Mouse (Mus musculus) thymus, adult 2 months (tissue): ENCODE measurements around the gene Gdnf. TPM values are rescaled to one million over a fixed set of nuclear protein-coding genes. Genes with fewer than 3 reads are reported as not detected.

Experiments
- DNase-seq: peaks from one replicate; pipeline ENCODE4 v3.0.0; 2021
- H3K27ac ChIP-seq: fragments of 200-500 bp; 2 replicates; pipeline ENCODE4 v1.5.1; 2012; ENCODE audit warnings: low read length, control low read depth; ENCODE audit not compliant: control insufficient read depth, insufficient read depth
- H3K27me3 ChIP-seq: fragments of 200-500 bp; 2 replicates; pipeline ENCODE4 v1.6.1; 2012; ENCODE audit warnings: mild to moderate bottlenecking, low read length, moderate library complexity, mixed read lengths; ENCODE audit not compliant: control insufficient read depth, insufficient read depth
- H3K36me3 ChIP-seq: fragments of 200-500 bp; 2 replicates; pipeline ENCODE4 v1.6.1; 2012; ENCODE audit warnings: mild to moderate bottlenecking, low read length, moderate library complexity; ENCODE audit not compliant: control insufficient read depth, insufficient read depth
- H3K4me1 ChIP-seq: fragments of 200-500 bp; replicated peaks from 2 replicates; pipeline ENCODE4 v1.6.1; 2012; ENCODE audit warnings: low read length; ENCODE audit not compliant: control insufficient read depth, insufficient read depth
- H3K4me3 ChIP-seq: fragments of 200-500 bp; 2 replicates; pipeline ENCODE4 v1.5.1; 2012; ENCODE audit warnings: mild to moderate bottlenecking, low read length, control low read depth, moderate library complexity; ENCODE audit not compliant: control insufficient read depth, insufficient read depth
- CTCF ChIP-seq: fragments of 200-500 bp; IDR thresholded peaks from 2 replicates; pipeline ENCODE4 v1.5.1; 2012; ENCODE audit warnings: mild to moderate bottlenecking, control low read depth, low read length, moderate library complexity, borderline replicate concordance; ENCODE audit not compliant: control insufficient read depth, poor library complexity, insufficient read depth; ENCODE audit errors: extremely low read depth
- POLR2A ChIP-seq: fragments of 200-500 bp; IDR thresholded peaks from 2 replicates; pipeline ENCODE4 v1.6.1; 2012; ENCODE audit warnings: mild to moderate bottlenecking, low read length, control low read depth, moderate library complexity; ENCODE audit not compliant: control insufficient read depth, poor library complexity, insufficient read depth; ENCODE audit errors: extremely low read depth
- WGBS: fragments of 180-500 bp; shearing (Covaris S2); methylation state at CpG from one replicate; pipeline ENCODE4 v1.1.7; 2018; 5-methylcytosine and 5-hydroxymethylcytosine counted together
- polyA plus RNA-seq: library from polyadenylated mRNA; depleted of rRNA; stranded (reverse); fragments of >200 nt; gene quantifications from 2 replicates; pipeline ENCODE4 v1.2.3, GENCODE M21; 2012

The Gdnf gene
- polyA plus RNA-seq, 1 experiment: 0.35 TPM

GRCm38 (mm10) chr15:7823886-7824285 lies 13.2 kb downstream of the Gdnf start:
- H3K27me3 ChIP-seq: no peaks in the 10 kb centered on the region

GRCm38 (mm10) chr15:7825530-7825929 lies 14.9 kb downstream of the Gdnf start:
- no peaks in the 10 kb centered on the region for H3K27me3 ChIP-seq
- H3K4me3 ChIP-seq: no peak overlapping the region
- WGBS: 69% methylated on average over 6 of the region's 6 CpGs
- no peak for DNase-seq
- H3K4me1 ChIP-seq: no peaks in the 10 kb centered on the region
- TF ChIP-seq CTCF (no peak), POLR2A (no peak)
- no peaks in the 10 kb centered on the region for H3K36me3 ChIP-seq
- no peak overlapping the region for H3K27ac ChIP-seq

More at GRCm38 (mm10) chr15:7823886-7824285, 13.2 kb downstream of the Gdnf start:
- 82% methylated on average over 6 of the region's 6 CpGs for WGBS
- no peaks in the 10 kb centered on the region for H3K36me3 ChIP-seq
- H3K4me3 ChIP-seq: no peak overlapping the region
- H3K4me1 ChIP-seq: no peaks in the 10 kb centered on the region
- TF ChIP-seq POLR2A (no peak), CTCF (no peak)
- H3K27ac ChIP-seq: no peak overlapping the region
- DNase-seq: no peak

- H3K4me1 ChIP-seq: no peaks in the 10 kb centered on the region
- 30% methylated on average over 9 of the region's 9 CpGs for WGBS
- no peak overlapping the region for H3K27ac ChIP-seq
- no peaks in the 10 kb centered on the region for H3K36me3 ChIP-seq
- H3K4me3 ChIP-seq: no peak overlapping the region
- DNase-seq: no peak
- H3K27me3 ChIP-seq: no peaks in the 10 kb centered on the region
- TF ChIP-seq POLR2A (no peak), CTCF (no peak)
Observed at GRCm38 (mm10) chr15:7835404-7835803, 24.8 kb downstream of the Gdnf start.

GRCm38 (mm10) chr15:7838060-7838920 lies 27.6 kb downstream of the Gdnf start:
- Histone ChIP-seq H3K27ac (no peak overlapping the region), H3K4me3 (no peak overlapping the region), H3K36me3 (no peaks in the 10 kb centered on the region), H3K4me1 (no peaks in the 10 kb centered on the region), H3K27me3 (no peaks in the 10 kb centered on the region)
- no peak for TF ChIP-seq CTCF
- TF ChIP-seq POLR2A: no peak
- WGBS: 79% methylated on average over 8 of the region's 8 CpGs
- no peak for DNase-seq

GRCm38 (mm10) chr15:7838921-7839309 lies 28.3 kb downstream of the Gdnf start:
- Histone ChIP-seq H3K4me3 (no peak overlapping the region), H3K27ac (no peak overlapping the region), H3K27me3 (no peaks in the 10 kb centered on the region), H3K4me1 (no peaks in the 10 kb centered on the region), H3K36me3 (no peaks in the 10 kb centered on the region)
- DNase-seq: no peak
- TF ChIP-seq CTCF (no peak), POLR2A (no peak)
- WGBS: 86% methylated on average over 7 of the region's 7 CpGs

- no peak for TF ChIP-seq POLR2A
- TF ChIP-seq CTCF: no peak
- Histone ChIP-seq H3K4me3 (no peak overlapping the region), H3K27ac (no peak overlapping the region), H3K4me1 (no peaks in the 10 kb centered on the region), H3K27me3 (no peaks in the 10 kb centered on the region), H3K36me3 (no peaks in the 10 kb centered on the region)
- no peak for DNase-seq
- 97% methylated on average over 1 of the region's 1 CpGs for WGBS
Observed at GRCm38 (mm10) chr15:7841664-7842063, 31.0 kb downstream of the Gdnf start.

GRCm38 (mm10) chr15:7842398-7842797 lies 31.8 kb downstream of the Gdnf start:
- H3K4me1 ChIP-seq: no peaks in the 10 kb centered on the region
- no peak overlapping the region for H3K27ac ChIP-seq
- H3K4me3 ChIP-seq: no peak overlapping the region
- no peaks in the 10 kb centered on the region for H3K27me3 ChIP-seq
- TF ChIP-seq CTCF: no peak
- no peak for TF ChIP-seq POLR2A
- DNase-seq: no peak
- no peaks in the 10 kb centered on the region for H3K36me3 ChIP-seq
- WGBS: 91% methylated on average over 4 of the region's 4 CpGs

GRCm38 (mm10) chr15:7857418-7857817 lies 46.8 kb downstream of the Gdnf start:
- Histone ChIP-seq H3K36me3 (no peaks in the 10 kb centered on the region), H3K27ac (no peak overlapping the region), H3K27me3 (no peaks in the 10 kb centered on the region), H3K4me1 (no peaks in the 10 kb centered on the region), H3K4me3 (no peak overlapping the region)
- DNase-seq: no peak
- 84% methylated on average over 13 of the region's 13 CpGs for WGBS
- TF ChIP-seq CTCF (no peak), POLR2A (no peak)
